Mouse (Mus musculus): ENCODE results near the gene Kctd18. TPM values are rescaled to one million over a fixed set of nuclear protein-coding genes. Genes with fewer than 3 reads are reported as not detected.
A peak's percentile ranks its signal among the peaks of the same experiment; 100 is the strongest.
"Not testable (repeated sequence)": the region's sequence is repeated elsewhere in the genome, so short reads cannot be mapped to it uniquely, and the experiment has no call there.

The Kctd18 gene
- polyA plus RNA-seq, 1 experiment from 2014 or later, result 24.4 TPM

DNA sequence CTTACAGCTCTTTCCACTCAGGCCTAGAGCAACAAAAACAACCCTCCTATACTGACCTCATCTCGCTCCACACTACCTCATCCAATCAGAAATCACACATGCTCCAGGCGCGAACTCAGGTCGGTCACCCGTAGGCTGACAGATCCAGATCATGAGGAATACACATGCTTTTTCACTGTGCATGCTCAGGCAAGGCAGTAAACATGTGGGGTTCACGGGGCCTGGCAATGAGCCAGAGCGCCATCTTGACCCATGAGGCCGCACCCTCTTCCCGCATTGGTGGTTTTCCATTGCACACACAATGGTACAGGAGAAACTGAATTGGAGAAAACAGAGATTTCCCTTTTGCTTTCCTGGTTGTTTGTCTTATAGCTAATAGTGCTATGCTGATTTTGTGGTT, 18.6 kb upstream of the Kctd18 start:
- WGBS, result 95% methylated on average over 9 of the region's 9 CpGs
- H3K27ac ChIP-seq; H3K27me3 ChIP-seq; ATAC-seq (ENCODE audit: insufficient number of reproducible peaks, insufficient read depth, low FRiP score, low TSS enrichment, low read depth); H3K9ac ChIP-seq (replicated peaks); H3K4me3 ChIP-seq (replicated peaks); H3K4me2 ChIP-seq; H3K9me3 ChIP-seq; H3K4me1 ChIP-seq (replicated peaks); H3K36me3 ChIP-seq: not testable (repeated sequence)

DNA sequence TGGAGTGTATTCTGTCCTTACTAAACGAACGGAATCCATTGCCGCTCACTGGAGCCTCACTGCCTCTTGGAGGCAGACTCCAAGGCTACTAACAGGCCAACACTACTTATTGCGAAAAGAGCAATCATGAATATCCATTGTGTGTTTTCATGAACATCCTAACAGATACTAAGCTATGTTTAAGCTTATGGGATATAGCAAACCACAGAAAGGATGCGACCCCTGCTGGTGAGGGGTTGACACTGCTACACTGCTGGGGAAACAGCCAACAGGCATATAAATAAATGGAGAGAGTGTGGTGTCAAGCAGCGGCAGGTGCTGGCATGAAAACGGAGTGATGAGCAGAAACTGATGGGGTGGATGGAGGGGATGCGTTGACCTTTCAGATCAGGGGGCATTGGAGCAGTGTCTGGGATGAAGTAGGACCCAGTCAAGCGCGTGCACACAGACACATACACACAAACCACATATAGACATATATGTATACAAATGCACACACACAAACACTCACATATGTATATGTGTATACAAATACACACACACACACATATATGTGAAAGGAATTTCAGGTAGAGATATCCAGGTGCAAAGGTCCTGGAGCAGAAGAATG, 12.5 kb upstream of the Kctd18 start:
- H3K4me3 ChIP-seq (replicated peaks), result no peak overlapping the region
- H3K4me2 ChIP-seq, result no peak overlapping the region
- H3K9ac ChIP-seq (replicated peaks), result no peak overlapping the region
- peaks cover 16% of the 10 kb centered on the region for H3K4me1 ChIP-seq (replicated peaks)
- ATAC-seq (ENCODE audit: insufficient number of reproducible peaks, insufficient read depth, low FRiP score, low TSS enrichment, low read depth), result peak; percentile 43; the same call in 1 of the 2 replicates
- H3K36me3 ChIP-seq, result no peaks in the 10 kb centered on the region
- no peaks in the 10 kb centered on the region for H3K9me3 ChIP-seq
- H3K27ac ChIP-seq, result no peak overlapping the region
- WGBS, result 61% methylated on average over 10 of the region's 10 CpGs
- no peaks in the 10 kb centered on the region for H3K27me3 ChIP-seq

DNA sequence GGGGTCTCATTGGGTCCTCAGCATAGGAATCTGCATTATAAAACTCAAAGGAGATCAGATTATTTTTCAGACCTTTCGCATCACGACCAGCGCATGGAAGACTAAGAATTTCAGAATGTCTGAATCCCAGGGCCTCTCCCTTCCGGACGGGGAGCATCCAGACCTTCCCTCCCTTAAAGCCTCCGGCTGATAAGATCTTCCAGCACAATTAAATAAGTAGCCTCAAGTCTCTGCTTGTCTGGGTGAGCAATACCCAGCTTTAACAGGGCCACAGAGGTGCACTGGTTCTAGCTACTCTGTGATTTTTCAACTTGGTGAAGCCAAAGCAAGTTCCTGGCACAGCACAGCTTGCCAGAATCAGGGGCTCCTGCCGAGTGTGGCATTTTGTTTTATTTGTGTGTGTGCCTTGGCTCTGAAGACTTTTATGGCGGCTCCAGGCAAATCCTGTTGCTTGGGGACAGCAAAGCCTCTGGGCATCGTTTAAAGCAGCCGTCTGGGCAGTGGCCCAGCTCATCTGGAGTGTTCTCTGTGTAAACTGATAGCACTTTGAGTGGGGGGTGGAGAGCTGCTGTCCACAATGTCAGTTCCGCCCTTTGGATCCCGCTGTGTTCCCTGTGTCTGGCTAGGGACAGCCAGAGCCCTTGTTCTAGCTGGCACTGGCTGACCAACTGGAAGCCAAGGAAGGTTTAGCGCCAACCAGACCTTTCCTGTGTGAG, 11.6 kb upstream of the Kctd18 start:
- WGBS, result 21% methylated on average over 13 of the region's 13 CpGs
- H3K9ac ChIP-seq (replicated peaks), result 0 out of 2 replicates have a peak overlapping the region, but pooled peaks have one; percentile 34
- no peaks in the 10 kb centered on the region for H3K36me3 ChIP-seq
- H3K9me3 ChIP-seq, result no peaks in the 10 kb centered on the region
- peak overlapping the region; percentile 29 for H3K4me3 ChIP-seq (replicated peaks)
- no peaks in the 10 kb centered on the region for H3K27me3 ChIP-seq
- H3K4me2 ChIP-seq, result peak overlapping the region; percentile 58
- no peak for ATAC-seq (ENCODE audit: insufficient number of reproducible peaks, insufficient read depth, low FRiP score, low TSS enrichment, low read depth)
- H3K27ac ChIP-seq, result no peak overlapping the region
- peaks cover 16% of the 10 kb centered on the region for H3K4me1 ChIP-seq (replicated peaks)

DNA sequence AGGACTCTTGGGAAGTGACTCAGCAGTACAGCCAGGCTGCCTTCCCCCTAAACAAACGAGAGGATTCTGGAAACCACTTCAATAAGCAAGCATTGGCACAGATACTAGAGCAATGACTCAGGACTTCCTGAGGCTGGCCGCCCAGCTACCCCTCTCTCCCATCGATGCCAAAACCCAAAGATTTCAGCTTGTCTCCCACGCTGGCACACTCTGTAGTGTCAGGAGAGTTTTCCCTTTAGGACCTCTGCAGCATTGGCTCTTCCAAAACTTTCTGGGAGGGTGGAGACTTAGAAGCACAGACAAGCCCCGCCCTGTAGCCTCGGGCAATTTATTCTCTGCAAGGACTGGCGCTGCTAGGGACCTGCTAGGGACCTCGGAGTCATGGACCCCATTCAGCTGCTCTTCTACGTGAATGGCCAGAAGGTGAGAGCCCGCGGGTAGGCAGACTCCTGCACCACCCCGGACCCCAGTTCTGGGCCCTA, 10.9 kb upstream of the Kctd18 start, which contains the start of gene Aox1:
Gene Aox1, plus strand, starts transcription at position 296 of the 482 bp plus-strand sequence.
- Histone ChIP-seq H3K27ac (no peak within 1 kb of the TSS), H3K4me1 (replicated peaks) (peaks cover 16% of the 10 kb centered on the region), H3K4me3 (replicated peaks) (peak within 1 kb of the TSS; percentile 29), H3K36me3 (peaks cover under 1% of the 10 kb centered on the region), H3K27me3 (no peaks in the 10 kb centered on the region), H3K9me3 (no peaks in the 10 kb centered on the region), H3K9ac (replicated peaks) (0 out of 2 replicates have a peak within 1 kb of the TSS, but pooled peaks have one; percentile 34), H3K4me2 (peak within 1 kb of the TSS; percentile 58)
- 12% methylated on average over 12 of the region's 12 CpGs for WGBS
- ATAC-seq (ENCODE audit: insufficient number of reproducible peaks, insufficient read depth, low FRiP score, low TSS enrichment, low read depth), result peak; percentile 69

DNA sequence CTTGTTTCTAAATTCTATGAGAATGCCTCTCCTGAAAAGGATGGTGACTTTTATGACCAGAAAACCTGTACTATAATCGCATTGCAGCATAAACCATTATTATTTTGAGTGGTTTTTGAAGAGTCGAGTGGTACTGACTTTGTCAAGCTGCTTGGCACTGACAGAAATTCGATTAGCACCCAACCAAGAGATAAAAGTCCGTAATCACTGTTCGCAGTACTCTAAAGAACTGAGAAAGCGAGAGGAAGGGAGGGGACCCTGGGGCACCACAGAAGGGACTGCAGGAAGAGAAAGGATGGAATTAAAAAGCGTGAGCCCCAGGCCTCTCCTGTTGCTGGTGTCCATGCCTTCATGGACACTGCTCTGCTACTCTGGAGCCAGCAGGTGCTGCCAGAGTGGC, 9.0 kb upstream of the Kctd18 start:
- ATAC-seq (ENCODE audit: insufficient number of reproducible peaks, insufficient read depth, low FRiP score, low TSS enrichment, low read depth), result no peak
- WGBS, result 87% methylated on average over 7 of the region's 7 CpGs

DNA sequence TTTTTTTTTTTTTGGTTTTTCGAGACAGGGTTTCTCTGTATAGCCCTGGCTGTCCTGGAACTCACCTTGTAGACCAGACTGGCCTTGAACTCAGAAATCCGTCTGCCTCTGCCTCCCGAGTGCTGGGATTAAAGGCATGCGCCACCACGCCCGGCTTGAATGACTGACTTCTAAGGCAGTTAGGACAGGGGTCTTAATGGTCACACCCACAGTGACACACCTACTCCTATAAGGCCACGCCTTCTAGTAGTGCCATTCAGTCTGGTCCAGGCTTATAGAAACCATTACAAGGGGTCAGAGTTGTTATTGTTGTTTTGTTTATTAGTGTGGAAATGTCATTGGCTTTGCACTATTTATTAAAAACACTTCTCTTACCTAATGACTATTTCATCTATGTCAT, 12.4 kb downstream of the Kctd18 start:
- not testable (repeated sequence) for H3K27ac ChIP-seq; ATAC-seq (ENCODE audit: insufficient number of reproducible peaks, insufficient read depth, low FRiP score, low TSS enrichment, low read depth); H3K9me3 ChIP-seq; H3K4me3 ChIP-seq (replicated peaks); H3K4me2 ChIP-seq; H3K9ac ChIP-seq (replicated peaks); H3K27me3 ChIP-seq; H3K4me1 ChIP-seq (replicated peaks)
- peaks cover 40% of the 10 kb centered on the region for H3K36me3 ChIP-seq
- WGBS, result 96% methylated on average over 7 of the region's 7 CpGs

More for the DNA sequence above, 9.0 kb upstream of the Kctd18 start:
- peaks cover 16% of the 10 kb centered on the region for H3K4me1 ChIP-seq (replicated peaks)
- no peaks in the 10 kb centered on the region for H3K27me3 ChIP-seq
- H3K4me2 ChIP-seq, result no peak overlapping the region
- no peak overlapping the region for H3K9ac ChIP-seq (replicated peaks)
- peaks cover 11% of the 10 kb centered on the region for H3K36me3 ChIP-seq
- no peak overlapping the region for H3K27ac ChIP-seq
- no peak overlapping the region for H3K4me3 ChIP-seq (replicated peaks)
- H3K9me3 ChIP-seq, result no peaks in the 10 kb centered on the region

DNA sequence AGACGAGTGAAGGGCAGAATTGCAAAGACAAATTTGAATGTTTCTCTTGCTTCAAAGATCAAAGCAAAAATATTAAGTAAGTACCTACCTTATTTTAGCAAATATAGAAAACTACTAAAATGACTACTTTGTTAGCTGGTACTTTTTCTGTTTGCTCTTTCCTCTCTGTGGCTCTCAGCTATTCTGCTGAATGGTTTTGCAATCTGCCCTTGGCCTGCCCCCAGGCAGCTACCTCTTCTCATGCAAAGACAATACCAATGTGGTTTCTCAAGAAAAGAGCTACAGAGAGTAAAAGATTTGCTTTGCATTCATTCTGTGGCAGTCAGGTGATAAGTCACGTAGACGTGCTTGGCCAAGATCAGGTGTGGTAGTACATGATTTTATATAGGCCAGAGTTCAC, 20.6 kb downstream of the Kctd18 start:
- H3K4me2 ChIP-seq, result no peak overlapping the region
- 90% methylated on average over 3 of the region's 3 CpGs for WGBS

DNA sequence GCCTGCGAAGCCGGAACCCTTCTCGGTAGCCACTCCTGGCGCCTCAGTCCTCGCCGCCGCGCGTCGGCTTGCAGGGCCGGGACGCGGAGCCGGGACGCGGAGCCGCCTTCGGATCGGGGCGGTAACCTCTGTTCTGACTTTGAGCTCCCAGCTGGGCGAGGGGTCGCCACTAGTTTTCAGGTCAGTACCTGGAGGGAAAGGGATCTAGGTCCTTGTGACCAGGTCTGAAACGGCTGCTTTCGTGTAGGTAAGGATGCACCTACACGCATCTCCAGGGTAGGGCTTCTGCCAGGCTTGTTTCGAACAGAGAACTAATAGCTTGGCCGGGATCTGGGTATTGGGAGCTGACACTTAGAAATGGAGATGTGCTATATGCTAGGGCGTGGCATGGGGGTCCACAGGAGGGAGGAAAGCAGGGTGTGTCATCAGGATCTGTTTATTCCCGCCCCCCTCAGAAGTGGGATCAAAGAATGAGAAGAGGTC, 22.6 kb downstream of the Kctd18 start:
- Histone ChIP-seq H3K27ac (peak overlapping the region; percentile 81), H3K4me3 (replicated peaks) (peak overlapping the region; percentile 75), H3K4me1 (replicated peaks) (peaks cover 12% of the 10 kb centered on the region), H3K9me3 (no peaks in the 10 kb centered on the region), H3K27me3 (no peaks in the 10 kb centered on the region), H3K36me3 (peaks cover 10% of the 10 kb centered on the region; the same call in 1 of the 2 replicates), H3K9ac (replicated peaks) (peak overlapping the region; percentile 74), H3K4me2 (peak overlapping the region; percentile 87)
- ATAC-seq (ENCODE audit: insufficient number of reproducible peaks, insufficient read depth, low FRiP score, low TSS enrichment, low read depth), result 0 out of 2 replicates have a peak, but pooled peaks have one; percentile 11
- under 1% methylated on average over 29 of the region's 29 CpGs for WGBS

More for the DNA sequence above, 20.6 kb downstream of the Kctd18 start:
- H3K27ac ChIP-seq, result no peak overlapping the region
- H3K36me3 ChIP-seq, result peaks cover 23% of the 10 kb centered on the region
- H3K4me1 ChIP-seq (replicated peaks), result peaks cover 12% of the 10 kb centered on the region
- H3K9me3 ChIP-seq, result no peaks in the 10 kb centered on the region
- no peak for ATAC-seq (ENCODE audit: insufficient number of reproducible peaks, insufficient read depth, low FRiP score, low TSS enrichment, low read depth)
- H3K9ac ChIP-seq (replicated peaks), result no peak overlapping the region
- no peak overlapping the region for H3K4me3 ChIP-seq (replicated peaks)
- no peaks in the 10 kb centered on the region for H3K27me3 ChIP-seq

DNA sequence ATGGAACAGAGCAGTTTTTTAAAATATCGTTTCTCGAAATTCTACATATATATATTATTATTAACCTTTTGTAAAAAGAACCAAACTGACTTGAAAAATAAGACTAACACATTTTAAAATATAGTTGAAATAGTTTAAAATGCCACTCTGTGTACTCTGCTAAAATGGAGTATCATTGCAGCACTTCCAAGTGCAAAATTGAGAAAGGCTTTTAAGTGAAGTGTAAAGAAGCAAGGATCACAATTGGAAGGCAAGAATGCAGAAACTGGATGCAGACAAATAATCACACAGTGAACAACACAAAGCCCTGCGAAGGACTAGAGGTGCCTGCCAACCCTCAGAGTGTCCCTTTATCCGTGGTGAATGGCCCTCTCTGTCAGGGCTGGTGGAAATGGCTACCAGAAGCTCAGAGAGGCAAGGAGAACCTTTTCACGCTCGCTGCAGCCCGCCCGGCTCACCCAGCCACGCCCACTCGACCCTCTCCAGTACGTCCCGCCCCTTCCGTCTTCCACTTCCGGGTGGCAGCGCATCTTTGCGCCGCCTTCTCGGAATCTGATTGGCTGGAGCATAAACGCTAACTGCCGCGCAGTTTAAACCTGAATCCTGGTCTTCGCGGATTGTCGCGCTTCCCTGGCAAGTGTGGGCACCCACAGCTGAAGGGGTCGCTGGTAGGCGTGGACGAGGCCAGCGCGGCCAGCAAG, 23.2 kb downstream of the Kctd18 start, which contains the start of gene Sgo2a:
Gene Sgo2a, plus strand, starts transcription at position 540 of the 701 bp plus-strand sequence.
- Histone ChIP-seq H3K4me3 (replicated peaks) (peak within 1 kb of the TSS; percentile 75), H3K27me3 (no peaks in the 10 kb centered on the region), H3K9me3 (no peaks in the 10 kb centered on the region), H3K27ac (peak within 1 kb of the TSS; percentile 81), H3K36me3 (peaks cover 10% of the 10 kb centered on the region; the same call in 1 of the 2 replicates), H3K4me2 (peak within 1 kb of the TSS; percentile 87), H3K9ac (replicated peaks) (peak within 1 kb of the TSS; percentile 74), H3K4me1 (replicated peaks) (peaks cover 12% of the 10 kb centered on the region)
- WGBS, result 7% methylated on average over 30 of the region's 30 CpGs
- peak; percentile 96 for ATAC-seq (ENCODE audit: insufficient number of reproducible peaks, insufficient read depth, low FRiP score, low TSS enrichment, low read depth)

DNA sequence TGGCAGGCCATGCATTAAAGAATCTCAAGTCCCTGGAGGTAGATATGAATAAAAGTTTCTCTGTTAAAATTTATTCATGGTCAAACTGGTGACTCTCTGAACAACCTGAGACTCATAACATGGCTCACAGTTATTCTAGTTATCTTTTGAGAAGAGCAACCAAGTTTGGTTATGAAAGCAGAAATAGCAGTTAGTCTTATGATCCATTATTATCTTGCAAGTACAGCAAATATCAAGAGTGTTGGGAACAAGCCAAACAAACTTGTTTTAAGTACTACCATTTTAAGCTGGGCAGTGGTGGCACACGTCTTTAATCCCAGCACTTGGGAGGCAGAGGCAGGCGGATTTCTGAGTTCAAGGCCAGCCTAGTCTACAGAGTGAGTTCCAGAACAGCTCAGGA, 27.5 kb downstream of the Kctd18 start:
- Histone ChIP-seq H3K27ac (no peak overlapping the region), H3K9me3 (no peaks in the 10 kb centered on the region), H3K4me2 (no peak overlapping the region), H3K9ac (replicated peaks) (no peak overlapping the region), H3K27me3 (no peaks in the 10 kb centered on the region), H3K4me1 (replicated peaks) (peaks cover 1% of the 10 kb centered on the region; the same call in 1 of the 2 replicates), H3K36me3 (no peaks in the 10 kb centered on the region), H3K4me3 (replicated peaks) (no peak overlapping the region)
- no peak for ATAC-seq (ENCODE audit: insufficient number of reproducible peaks, insufficient read depth, low FRiP score, low TSS enrichment, low read depth)
- 85% methylated on average over 2 of the region's 2 CpGs for WGBS
